Mouse (Mus musculus): ENCODE measurements around the gene Tefm. TPM values are rescaled to one million over a fixed set of nuclear protein-coding genes. Genes with fewer than 3 reads are reported as not detected.

The Tefm gene
- polyA plus RNA-seq, 1 experiment = not detected

- Histone ChIP-seq H3K4me1 (ENCODE audit: control insufficient read depth, insufficient read depth, low read length) (no peaks in the 10 kb centered on the region), H3K27ac (ENCODE audit: insufficient read depth, low read depth, low read length) (no peak overlapping the region), H3K4me3 (ENCODE audit: insufficient read depth, low read depth, low read length) (no peak overlapping the region)
- TF ChIP-seq CTCF (IDR thresholded peaks at IDR 0.05; ENCODE audit: insufficient read depth, low read depth, low read length) (no peak), POLR2A (IDR thresholded peaks at IDR 0.05; ENCODE audit: insufficient read depth, low read depth, low read length) (no peak)
- WGBS = 90% methylated on average over 13 of the region's 13 CpGs
Measured at GRCm38 (mm10) chr11:80136786-80137185, 5.2 kb downstream of the Tefm start.

- Histone ChIP-seq H3K4me3 (ENCODE audit: insufficient read depth, low read depth, low read length) (no peak overlapping the region), H3K4me1 (ENCODE audit: control insufficient read depth, insufficient read depth, low read length) (no peaks in the 10 kb centered on the region), H3K27ac (ENCODE audit: insufficient read depth, low read depth, low read length) (no peak overlapping the region)
- TF ChIP-seq POLR2A (IDR thresholded peaks at IDR 0.05; ENCODE audit: insufficient read depth, low read depth, low read length) = no peak
- no peak for TF ChIP-seq CTCF (IDR thresholded peaks at IDR 0.05; ENCODE audit: insufficient read depth, low read depth, low read length)
- 77% methylated on average over 11 of the region's 11 CpGs for WGBS
Measured at GRCm38 (mm10) chr11:80135954-80136683, 5.9 kb downstream of the Tefm start.

- H3K27ac ChIP-seq (ENCODE audit: insufficient read depth, low read depth, low read length) = no peak overlapping the region
- 42% methylated on average over 4 of the region's 4 CpGs for WGBS
- no peak for TF ChIP-seq POLR2A (IDR thresholded peaks at IDR 0.05; ENCODE audit: insufficient read depth, low read depth, low read length)
- TF ChIP-seq CTCF (IDR thresholded peaks at IDR 0.05; ENCODE audit: insufficient read depth, low read depth, low read length) = no peak
- H3K4me1 ChIP-seq (ENCODE audit: control insufficient read depth, insufficient read depth, low read length) = no peaks in the 10 kb centered on the region
- no peak overlapping the region for H3K4me3 ChIP-seq (ENCODE audit: insufficient read depth, low read depth, low read length)
Measured at GRCm38 (mm10) chr11:80134744-80135143, 7.2 kb downstream of the Tefm start.

- H3K4me1 ChIP-seq (ENCODE audit: control insufficient read depth, insufficient read depth, low read length) = no peaks in the 10 kb centered on the region
- H3K4me3 ChIP-seq (ENCODE audit: insufficient read depth, low read depth, low read length) = no peak overlapping the region
- H3K27ac ChIP-seq (ENCODE audit: insufficient read depth, low read depth, low read length) = no peak overlapping the region
- 82% methylated on average over 1 of the region's 1 CpGs for WGBS
- TF ChIP-seq POLR2A (IDR thresholded peaks at IDR 0.05; ENCODE audit: insufficient read depth, low read depth, low read length) = no peak
- TF ChIP-seq CTCF (IDR thresholded peaks at IDR 0.05; ENCODE audit: insufficient read depth, low read depth, low read length) = no peak
Measured at GRCm38 (mm10) chr11:80132050-80132449, 9.9 kb downstream of the Tefm start.

GRCm38 (mm10) chr11:80116411-80116810 lies 25.6 kb downstream of the Tefm start:
- Histone ChIP-seq H3K27ac (ENCODE audit: insufficient read depth, low read depth, low read length) (no peak overlapping the region), H3K4me1 (ENCODE audit: control insufficient read depth, insufficient read depth, low read length) (no peaks in the 10 kb centered on the region), H3K4me3 (ENCODE audit: insufficient read depth, low read depth, low read length) (no peak overlapping the region)
- no peak for TF ChIP-seq POLR2A (IDR thresholded peaks at IDR 0.05; ENCODE audit: insufficient read depth, low read depth, low read length)
- TF ChIP-seq CTCF (IDR thresholded peaks at IDR 0.05; ENCODE audit: insufficient read depth, low read depth, low read length) = no peak
- WGBS = 67% methylated on average over 1 of the region's 1 CpGs

- H3K27ac ChIP-seq (ENCODE audit: insufficient read depth, low read depth, low read length) = no peak overlapping the region
- 89% methylated on average over 1 of the region's 1 CpGs for WGBS
- no peak overlapping the region for H3K4me3 ChIP-seq (ENCODE audit: insufficient read depth, low read depth, low read length)
- no peak for TF ChIP-seq POLR2A (IDR thresholded peaks at IDR 0.05; ENCODE audit: insufficient read depth, low read depth, low read length)
- H3K4me1 ChIP-seq (ENCODE audit: control insufficient read depth, insufficient read depth, low read length) = no peaks in the 10 kb centered on the region
Measured at GRCm38 (mm10) chr11:80104407-80104806, 37.6 kb downstream of the Tefm start.

GRCm38 (mm10) chr11:80101298-80101697 lies 40.7 kb downstream of the Tefm start:
- Histone ChIP-seq H3K27ac (ENCODE audit: insufficient read depth, low read depth, low read length) (no peak overlapping the region), H3K4me3 (ENCODE audit: insufficient read depth, low read depth, low read length) (no peak overlapping the region), H3K4me1 (ENCODE audit: control insufficient read depth, insufficient read depth, low read length) (no peaks in the 10 kb centered on the region)
- WGBS = 98% methylated on average over 6 of the region's 6 CpGs
- TF ChIP-seq POLR2A (IDR thresholded peaks at IDR 0.05; ENCODE audit: insufficient read depth, low read depth, low read length) (no peak), CTCF (IDR thresholded peaks at IDR 0.05; ENCODE audit: insufficient read depth, low read depth, low read length) (no peak)

GRCm38 (mm10) chr11:80098444-80099056 lies 43.4 kb downstream of the Tefm start:
- WGBS = 92% methylated on average over 3 of the region's 3 CpGs
- Histone ChIP-seq H3K4me3 (ENCODE audit: insufficient read depth, low read depth, low read length) (no peak overlapping the region), H3K27ac (ENCODE audit: insufficient read depth, low read depth, low read length) (no peak overlapping the region), H3K4me1 (ENCODE audit: control insufficient read depth, insufficient read depth, low read length) (no peaks in the 10 kb centered on the region)
- TF ChIP-seq POLR2A (IDR thresholded peaks at IDR 0.05; ENCODE audit: insufficient read depth, low read depth, low read length) (no peak), CTCF (IDR thresholded peaks at IDR 0.05; ENCODE audit: insufficient read depth, low read depth, low read length) (no peak)

- Histone ChIP-seq H3K4me3 (ENCODE audit: insufficient read depth, low read depth, low read length) (no peak overlapping the region), H3K4me1 (ENCODE audit: control insufficient read depth, insufficient read depth, low read length) (peaks cover 3% of the 10 kb centered on the region), H3K27ac (ENCODE audit: insufficient read depth, low read depth, low read length) (no peak overlapping the region)
- no peak for TF ChIP-seq POLR2A (IDR thresholded peaks at IDR 0.05; ENCODE audit: insufficient read depth, low read depth, low read length)
- no peak for TF ChIP-seq CTCF (IDR thresholded peaks at IDR 0.05; ENCODE audit: insufficient read depth, low read depth, low read length)
- WGBS = 48% methylated on average over 3 of the region's 3 CpGs
Measured at GRCm38 (mm10) chr11:80090555-80091164, 51.3 kb downstream of the Tefm start.
